Mouse (Mus musculus): Measurements from ENCODE around the gene Il12rb1. TPM values are rescaled to one million over a fixed set of nuclear protein-coding genes. Genes with fewer than 3 reads are reported as not detected.

Gene Il12rb1
- total and polyA plus RNA-seq, 3 experiments = 0.16 TPM; not detected in 2

DNA sequence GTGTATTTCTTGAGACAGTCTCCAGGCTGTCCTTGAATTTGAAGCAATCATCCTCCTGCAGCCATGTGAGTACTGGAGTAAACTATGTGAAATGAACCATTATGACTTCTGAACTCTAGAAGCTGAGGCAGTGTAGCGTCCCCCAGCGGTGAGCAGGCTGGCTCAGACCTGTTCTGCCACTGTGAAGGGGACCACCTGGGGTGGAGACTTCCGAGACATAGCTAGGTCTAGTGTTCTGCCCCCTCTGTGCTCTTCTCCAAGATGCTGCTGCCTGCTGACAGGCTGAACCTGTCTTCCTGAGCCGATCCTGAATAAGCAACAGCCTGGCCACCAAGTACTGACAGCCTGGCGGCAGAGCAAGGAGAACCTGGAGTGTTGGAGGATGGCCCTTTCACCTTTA, 36.9 kb downstream of the Il12rb1 start:
- 60% methylated on average over 5 of the region's 5 CpGs for WGBS
- no peaks in the 10 kb centered on the region for H3K36me3 ChIP-seq (ENCODE audit: control insufficient read depth, insufficient read depth, low read length)
- intact Hi-C loops (cut with DNase I) = no loop called here
- H3K4me1 ChIP-seq (ENCODE audit: control insufficient read depth, insufficient read depth, low read length) = peaks cover 1% of the 10 kb centered on the region; the same call in 1 of the 2 replicates
- H3K9ac ChIP-seq (ENCODE audit: low read depth, low read length) = no peak overlapping the region
- no peak overlapping the region for H3K4me3 ChIP-seq
- H3K27ac ChIP-seq = no peak overlapping the region
- no peak for DNase-seq
- H3K79me2 ChIP-seq (replicated peaks; ENCODE audit: control insufficient read depth, insufficient read depth, low read length) = no peaks in the 10 kb centered on the region
- H3K27me3 ChIP-seq (ENCODE audit: control insufficient read depth, insufficient read depth, low read length) = no peaks in the 10 kb centered on the region
- TF ChIP-seq EP300 (IDR thresholded peaks at IDR 0.05; ENCODE audit: insufficient read depth, low read depth, low read length) (no peak), CTCF (IDR thresholded peaks at IDR 0.05) (no peak), POLR2A (IDR thresholded peaks at IDR 0.05; ENCODE audit: insufficient read depth, low read depth, low read length) (no peak)

DNA sequence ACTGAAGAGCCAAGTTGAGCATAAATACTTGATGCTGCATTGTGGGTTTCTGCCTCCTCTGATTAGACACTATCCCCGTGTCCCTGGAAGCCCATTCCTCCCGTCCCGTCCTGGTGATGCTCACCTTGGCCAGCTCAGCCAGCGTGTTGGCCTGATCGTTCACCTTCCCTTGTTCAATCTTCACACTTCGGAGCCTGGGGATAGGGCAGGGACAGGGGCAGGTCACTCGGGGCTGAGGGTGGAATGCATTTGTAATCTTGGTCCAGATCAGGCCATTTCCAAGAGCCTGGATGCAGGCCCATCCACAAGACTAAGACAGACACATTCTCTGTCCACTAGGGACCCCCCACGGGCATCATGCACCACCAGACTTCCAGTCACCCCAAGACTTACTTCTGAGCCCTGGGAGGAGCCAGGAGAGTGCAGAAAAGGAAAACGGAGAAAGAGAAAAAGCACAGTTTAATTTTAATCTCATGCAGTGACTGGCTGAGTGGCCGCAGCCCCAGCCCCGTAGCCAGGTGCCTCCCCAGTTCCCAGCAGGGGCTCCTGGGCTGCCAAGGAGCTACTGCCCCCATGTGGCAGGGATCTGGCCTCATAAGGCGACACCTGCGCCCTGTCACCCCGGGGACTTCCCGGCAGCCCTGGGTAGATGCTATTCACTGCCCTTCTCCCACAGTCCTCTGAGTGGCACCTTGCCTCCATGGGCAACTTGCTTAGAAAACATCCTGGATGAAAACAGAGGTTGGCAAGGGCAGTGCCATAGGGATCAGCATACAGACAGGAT, 38.3 kb downstream of the Il12rb1 start:
- no peak overlapping the region for H3K27ac ChIP-seq
- no peaks in the 10 kb centered on the region for H3K36me3 ChIP-seq (ENCODE audit: control insufficient read depth, insufficient read depth, low read length)
- no peaks in the 10 kb centered on the region for H3K79me2 ChIP-seq (replicated peaks; ENCODE audit: control insufficient read depth, insufficient read depth, low read length)
- TF ChIP-seq EP300 (IDR thresholded peaks at IDR 0.05; ENCODE audit: insufficient read depth, low read depth, low read length) = no peak
- peak; percentile 39 for TF ChIP-seq CTCF (IDR thresholded peaks at IDR 0.05)
- TF ChIP-seq POLR2A (IDR thresholded peaks at IDR 0.05; ENCODE audit: insufficient read depth, low read depth, low read length) = no peak
- DNase-seq = no peak
- H3K4me3 ChIP-seq = no peak overlapping the region
- no peak overlapping the region for H3K9ac ChIP-seq (ENCODE audit: low read depth, low read length)
- no peaks in the 10 kb centered on the region for H3K4me1 ChIP-seq (ENCODE audit: control insufficient read depth, insufficient read depth, low read length)
- intact Hi-C loops (cut with DNase I) = no loop called here
- H3K27me3 ChIP-seq (ENCODE audit: control insufficient read depth, insufficient read depth, low read length) = no peaks in the 10 kb centered on the region
- WGBS = 49% methylated on average over 15 of the region's 15 CpGs

DNA sequence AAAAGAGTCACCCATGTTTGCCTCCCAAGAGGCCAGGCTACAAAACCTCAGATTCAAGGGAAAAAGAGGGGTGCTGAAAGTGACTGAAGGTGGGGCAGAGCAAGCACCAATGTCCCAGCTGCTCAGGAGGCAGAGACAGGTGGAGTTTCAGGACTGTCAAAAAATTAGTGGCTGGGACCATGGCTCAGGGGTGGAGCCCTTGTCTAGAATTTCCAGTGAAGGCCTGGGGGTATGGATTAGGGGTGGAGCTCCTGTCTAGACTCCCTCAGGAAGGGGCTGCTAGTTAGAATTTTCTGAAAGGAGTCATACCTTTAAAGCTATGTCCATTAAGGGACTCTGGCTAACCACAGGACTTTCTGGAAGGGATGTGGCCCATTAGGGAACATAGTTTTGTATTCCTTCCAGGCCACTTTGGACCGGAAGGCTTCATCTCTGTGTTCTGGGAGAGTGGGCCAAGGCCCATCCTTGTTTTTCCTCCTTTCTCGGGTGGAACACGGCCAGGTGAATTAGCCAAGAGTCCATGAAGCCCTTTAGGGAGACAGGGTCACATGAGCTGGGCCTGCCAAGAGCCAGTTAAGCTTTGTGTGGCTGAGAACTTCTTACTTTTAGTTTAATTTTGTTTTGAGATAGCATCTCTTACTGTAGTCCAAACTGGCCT, 41.2 kb downstream of the Il12rb1 start:
- no peaks in the 10 kb centered on the region for H3K79me2 ChIP-seq (replicated peaks; ENCODE audit: control insufficient read depth, insufficient read depth, low read length)
- H3K36me3 ChIP-seq (ENCODE audit: control insufficient read depth, insufficient read depth, low read length) = no peaks in the 10 kb centered on the region
- 56% methylated on average over 3 of the region's 3 CpGs for WGBS
- peak in 1 of 2 experiments; percentile 69 for DNase-seq
- TF ChIP-seq CTCF (IDR thresholded peaks at IDR 0.05) (no peak), POLR2A (IDR thresholded peaks at IDR 0.05; ENCODE audit: insufficient read depth, low read depth, low read length) (no peak), EP300 (IDR thresholded peaks at IDR 0.05; ENCODE audit: insufficient read depth, low read depth, low read length) (no peak)
- no peaks in the 10 kb centered on the region for H3K27me3 ChIP-seq (ENCODE audit: control insufficient read depth, insufficient read depth, low read length)
- no peak overlapping the region for H3K9ac ChIP-seq (ENCODE audit: low read depth, low read length)
- H3K27ac ChIP-seq = no peak overlapping the region
- H3K4me3 ChIP-seq = no peak overlapping the region
- intact Hi-C loops (cut with DNase I) = no loop called here
- H3K4me1 ChIP-seq (ENCODE audit: control insufficient read depth, insufficient read depth, low read length) = no peaks in the 10 kb centered on the region

DNA sequence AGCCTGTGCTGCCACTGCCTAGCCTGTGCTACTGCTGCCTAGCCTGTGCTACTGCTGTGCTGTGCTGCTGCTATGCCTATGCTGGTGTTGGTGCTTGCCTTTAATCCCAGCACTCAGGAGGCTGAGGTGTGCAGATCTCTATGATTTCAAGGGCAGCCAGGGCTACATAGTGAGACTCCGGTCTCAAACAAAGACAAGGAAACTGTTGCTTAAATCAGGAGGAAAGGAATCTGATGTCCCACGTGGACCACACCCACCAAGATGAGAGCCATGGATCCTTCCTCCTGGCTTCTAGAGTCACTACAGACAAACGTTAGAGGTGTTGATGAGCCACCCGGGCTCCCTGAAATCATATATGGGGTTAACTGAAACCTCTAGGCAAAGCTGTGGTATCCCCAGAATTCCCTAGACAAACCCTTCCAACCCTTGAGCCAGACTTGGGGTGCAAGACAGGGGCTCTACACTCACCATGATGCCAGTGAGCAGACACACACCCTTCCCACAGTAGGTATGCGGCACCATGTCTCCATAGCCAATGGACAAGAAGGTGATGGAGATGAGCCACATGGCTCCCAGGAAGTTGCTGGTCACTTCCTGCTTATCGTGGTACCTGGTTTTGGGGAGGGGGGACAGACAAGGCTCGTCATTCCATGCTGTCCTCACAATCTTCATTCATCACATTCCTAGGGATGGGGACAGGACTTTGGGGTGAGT, 42.0 kb downstream of the Il12rb1 start:
- no peak for DNase-seq
- no peak overlapping the region for H3K27ac ChIP-seq
- H3K4me3 ChIP-seq = no peak overlapping the region
- H3K9ac ChIP-seq (ENCODE audit: low read depth, low read length) = no peak overlapping the region
- TF ChIP-seq POLR2A (IDR thresholded peaks at IDR 0.05; ENCODE audit: insufficient read depth, low read depth, low read length) = no peak
- TF ChIP-seq EP300 (IDR thresholded peaks at IDR 0.05; ENCODE audit: insufficient read depth, low read depth, low read length) = no peak
- no peak for TF ChIP-seq CTCF (IDR thresholded peaks at IDR 0.05)
- intact Hi-C loops (cut with DNase I) = no loop called here
- no peaks in the 10 kb centered on the region for H3K36me3 ChIP-seq (ENCODE audit: control insufficient read depth, insufficient read depth, low read length)
- H3K79me2 ChIP-seq (replicated peaks; ENCODE audit: control insufficient read depth, insufficient read depth, low read length) = no peaks in the 10 kb centered on the region
- H3K4me1 ChIP-seq (ENCODE audit: control insufficient read depth, insufficient read depth, low read length) = no peaks in the 10 kb centered on the region
- WGBS = 56% methylated on average over 7 of the region's 7 CpGs
- no peaks in the 10 kb centered on the region for H3K27me3 ChIP-seq (ENCODE audit: control insufficient read depth, insufficient read depth, low read length)

DNA sequence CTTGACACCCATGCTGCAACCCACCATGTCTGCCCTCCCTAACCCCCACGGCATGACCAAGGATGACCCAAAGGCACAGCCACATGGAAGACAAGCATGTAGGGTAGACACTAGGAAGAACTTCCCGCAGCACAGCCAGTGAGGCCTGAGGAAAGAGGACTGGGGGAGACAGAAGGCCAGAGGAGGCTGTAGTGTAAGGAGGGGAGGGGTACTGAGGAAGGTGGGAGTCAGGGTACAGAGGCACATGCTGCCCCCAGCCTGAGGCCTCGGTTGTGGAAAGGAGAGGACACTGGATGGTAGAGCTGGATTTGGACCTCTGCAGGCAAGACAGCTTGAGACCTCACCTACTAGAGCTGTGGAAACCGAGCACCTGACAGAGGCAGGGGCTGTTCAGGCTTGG, 42.7 kb downstream of the Il12rb1 start:
- no peaks in the 10 kb centered on the region for H3K4me1 ChIP-seq (ENCODE audit: control insufficient read depth, insufficient read depth, low read length)
- no peak overlapping the region for H3K4me3 ChIP-seq
- WGBS = 83% methylated on average over 4 of the region's 4 CpGs
- H3K36me3 ChIP-seq (ENCODE audit: control insufficient read depth, insufficient read depth, low read length) = no peaks in the 10 kb centered on the region
- TF ChIP-seq POLR2A (IDR thresholded peaks at IDR 0.05; ENCODE audit: insufficient read depth, low read depth, low read length) = no peak
- TF ChIP-seq EP300 (IDR thresholded peaks at IDR 0.05; ENCODE audit: insufficient read depth, low read depth, low read length) = no peak
- TF ChIP-seq CTCF (IDR thresholded peaks at IDR 0.05) = no peak
- no peaks in the 10 kb centered on the region for H3K27me3 ChIP-seq (ENCODE audit: control insufficient read depth, insufficient read depth, low read length)
- H3K9ac ChIP-seq (ENCODE audit: low read depth, low read length) = no peak overlapping the region
- H3K27ac ChIP-seq = no peak overlapping the region
- no peak for DNase-seq
- intact Hi-C loops (cut with DNase I) = no loop called here
- no peaks in the 10 kb centered on the region for H3K79me2 ChIP-seq (replicated peaks; ENCODE audit: control insufficient read depth, insufficient read depth, low read length)
